Mouse (Mus musculus): ENCODE data around the gene Os9. TPM values are rescaled to one million over a fixed set of nuclear protein-coding genes. Genes with fewer than 3 reads are reported as not detected.
A peak's percentile ranks its signal among the peaks of the same experiment; 100 is the strongest.
"Not testable (repeated sequence)": the region's sequence is repeated elsewhere in the genome, so short reads cannot be mapped to it uniquely, and the experiment has no call there.

Gene Os9
- polyA plus RNA-seq, 1 experiment: 106 TPM

DNA sequence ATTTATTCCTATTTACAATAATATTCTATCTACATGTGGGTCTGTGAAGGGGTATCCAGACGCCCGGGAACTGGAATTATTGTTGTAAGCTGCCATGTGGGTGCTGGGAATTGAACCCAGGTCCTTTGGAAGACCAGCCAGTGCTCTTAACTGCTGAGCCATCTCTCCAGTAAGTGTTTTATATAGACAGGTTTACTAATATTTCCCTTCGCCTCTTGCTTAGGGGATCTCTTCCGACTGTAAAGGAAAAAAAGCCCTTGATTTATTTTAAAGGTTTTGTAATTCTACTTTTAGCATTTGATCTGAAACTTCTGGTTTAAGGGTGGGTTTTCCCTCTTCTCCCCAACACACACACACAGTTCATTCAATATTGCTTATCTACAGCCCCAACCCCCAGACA is 43.3 kb upstream of the Os9 start:
- H3K4me3 ChIP-seq (ENCODE audit: insufficient read depth, low read length): peak overlapping the region; percentile 94; the same call in 1 of the 2 replicates
- TF ChIP-seq CTCF (IDR thresholded peaks at IDR 0.05; ENCODE audit: extremely low read depth, insufficient read depth, low read length) (no peak), POLR2A (IDR thresholded peaks at IDR 0.05; ENCODE audit: extremely low read depth, insufficient read depth, low read length) (no peak)
- peaks cover 2% of the 10 kb centered on the region; the same call in 1 of the 2 replicates for H3K4me1 ChIP-seq (ENCODE audit: control insufficient read depth, insufficient read depth, low read length)
- H3K27ac ChIP-seq (ENCODE audit: insufficient read depth, low read length): no peak overlapping the region

DNA sequence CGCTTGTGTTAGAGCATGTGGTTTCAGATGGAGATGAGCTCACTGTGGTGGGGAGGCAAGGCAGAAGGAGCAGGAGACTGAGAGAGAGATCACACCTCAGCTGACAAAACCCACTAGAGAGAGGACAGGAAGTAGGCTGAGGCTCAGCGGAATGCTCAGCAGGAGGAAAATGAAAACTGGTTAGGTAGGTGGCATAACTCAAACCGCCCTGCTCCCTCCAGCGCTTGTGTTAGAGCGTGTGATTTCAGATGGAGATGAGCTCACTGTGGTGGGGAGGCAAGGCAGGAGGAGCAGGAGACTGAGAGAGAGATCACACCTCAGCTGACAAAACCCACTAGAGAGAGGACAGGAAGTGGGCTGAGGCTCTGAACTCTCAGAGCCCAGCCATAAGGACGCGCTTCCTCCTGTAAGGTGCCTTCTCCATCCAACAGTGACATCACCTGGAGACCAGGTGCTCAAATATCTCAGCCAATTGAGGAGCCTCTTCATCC is 41.9 kb upstream of the Os9 start:
- peak overlapping the region; percentile 34; the same call in 1 of the 2 replicates for H3K27ac ChIP-seq (ENCODE audit: insufficient read depth, low read length)
- not testable (repeated sequence) for H3K4me1 ChIP-seq (ENCODE audit: control insufficient read depth, insufficient read depth, low read length); H3K4me3 ChIP-seq (ENCODE audit: insufficient read depth, low read length)
- TF ChIP-seq POLR2A (IDR thresholded peaks at IDR 0.05; ENCODE audit: extremely low read depth, insufficient read depth, low read length): 0 out of 2 replicates have a peak, but pooled peaks have one; percentile 58

DNA sequence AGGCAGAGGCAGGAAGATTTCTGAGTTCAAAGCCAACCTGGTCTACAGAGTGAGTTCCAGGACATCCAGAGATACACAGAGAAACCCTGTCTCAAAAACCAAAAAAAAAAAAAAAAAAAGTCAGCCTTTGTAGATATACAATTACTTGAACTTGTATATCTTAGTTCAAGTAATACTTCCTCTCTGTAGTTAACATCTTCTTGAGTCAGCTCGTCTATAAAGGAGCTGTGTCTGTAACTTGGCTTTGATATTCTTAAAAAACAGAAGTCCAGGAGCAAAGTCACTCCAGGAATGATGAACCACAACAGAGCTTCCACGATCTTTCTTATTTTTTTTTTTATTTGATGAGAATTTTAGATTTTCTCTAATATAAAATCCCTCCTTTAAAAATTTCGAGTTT is 39.8 kb upstream of the Os9 start:
- Histone ChIP-seq H3K27ac (ENCODE audit: insufficient read depth, low read length) (no peak overlapping the region), H3K4me3 (ENCODE audit: insufficient read depth, low read length) (no peak overlapping the region), H3K4me1 (ENCODE audit: control insufficient read depth, insufficient read depth, low read length) (no peaks in the 10 kb centered on the region)
- TF ChIP-seq POLR2A (IDR thresholded peaks at IDR 0.05; ENCODE audit: extremely low read depth, insufficient read depth, low read length): no peak
- no peak for TF ChIP-seq CTCF (IDR thresholded peaks at IDR 0.05; ENCODE audit: extremely low read depth, insufficient read depth, low read length)

DNA sequence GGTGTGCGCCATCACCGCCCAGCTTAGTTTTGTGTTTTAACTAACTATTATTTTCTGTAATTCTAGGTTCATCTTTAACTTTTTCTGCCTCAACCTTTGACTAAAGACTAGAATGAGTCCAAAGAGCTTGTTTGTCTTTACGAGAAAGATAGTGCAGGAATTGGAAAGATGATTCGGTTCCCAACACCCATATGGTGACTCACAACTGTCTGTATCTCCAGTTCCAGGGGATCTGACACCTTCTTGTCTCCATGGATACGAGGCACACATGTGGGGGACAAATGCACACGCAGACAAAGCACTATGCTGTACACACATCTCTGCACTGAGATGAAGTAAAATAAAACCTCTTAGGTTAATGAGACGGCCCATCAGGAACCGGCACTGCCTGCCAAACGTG is 39.1 kb upstream of the Os9 start:
- Histone ChIP-seq H3K4me3 (ENCODE audit: insufficient read depth, low read length) (no peak overlapping the region), H3K4me1 (ENCODE audit: control insufficient read depth, insufficient read depth, low read length) (no peaks in the 10 kb centered on the region), H3K27ac (ENCODE audit: insufficient read depth, low read length) (no peak overlapping the region)
- TF ChIP-seq POLR2A (IDR thresholded peaks at IDR 0.05; ENCODE audit: extremely low read depth, insufficient read depth, low read length) (no peak), CTCF (IDR thresholded peaks at IDR 0.05; ENCODE audit: extremely low read depth, insufficient read depth, low read length) (no peak)

DNA sequence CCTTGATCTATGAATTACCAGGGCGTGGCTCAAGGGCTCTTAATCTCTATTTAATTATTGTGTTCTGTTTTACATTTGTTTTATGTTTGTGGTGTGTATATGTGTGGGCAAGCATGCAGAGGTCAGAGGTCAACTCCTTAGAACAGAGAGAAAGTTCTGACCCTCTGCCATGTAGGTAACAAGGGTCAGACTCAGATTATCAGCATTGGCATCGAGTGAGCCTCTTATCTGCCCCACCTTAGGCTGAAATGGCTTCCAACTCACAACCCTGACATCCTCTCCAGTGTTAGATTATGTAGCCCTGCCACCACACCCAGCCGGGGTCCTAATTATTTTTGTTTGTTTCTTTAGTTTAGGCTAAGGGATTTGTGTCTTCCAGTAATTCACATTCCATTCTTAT is 37.5 kb upstream of the Os9 start:
- H3K4me3 ChIP-seq (ENCODE audit: insufficient read depth, low read length): no peak overlapping the region
- H3K27ac ChIP-seq (ENCODE audit: insufficient read depth, low read length): no peak overlapping the region
- TF ChIP-seq POLR2A (IDR thresholded peaks at IDR 0.05; ENCODE audit: extremely low read depth, insufficient read depth, low read length) (no peak), CTCF (IDR thresholded peaks at IDR 0.05; ENCODE audit: extremely low read depth, insufficient read depth, low read length) (no peak)
- H3K4me1 ChIP-seq (ENCODE audit: control insufficient read depth, insufficient read depth, low read length): no peaks in the 10 kb centered on the region

DNA sequence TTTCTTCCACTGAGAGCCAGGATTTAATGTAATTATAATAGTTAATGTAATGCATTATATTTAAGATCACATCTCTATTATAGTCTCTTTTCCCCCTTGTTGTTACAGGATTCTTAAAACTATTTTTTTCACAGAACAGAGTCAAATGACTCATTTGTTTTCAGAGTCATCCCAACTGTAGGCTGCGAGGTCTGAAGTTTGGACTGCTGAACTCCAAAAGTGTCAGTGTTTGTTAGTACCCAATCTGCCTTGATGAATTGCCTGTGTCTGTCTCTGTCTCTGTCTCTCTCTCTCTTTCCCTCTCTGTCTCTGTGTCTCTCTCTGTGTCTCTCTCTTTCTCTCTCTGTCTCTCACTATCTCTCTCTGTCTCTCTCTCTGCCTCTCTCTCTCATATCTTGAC is 35.6 kb upstream of the Os9 start:
- H3K4me3 ChIP-seq (ENCODE audit: insufficient read depth, low read length): no peak overlapping the region
- TF ChIP-seq POLR2A (IDR thresholded peaks at IDR 0.05; ENCODE audit: extremely low read depth, insufficient read depth, low read length) (no peak), CTCF (IDR thresholded peaks at IDR 0.05; ENCODE audit: extremely low read depth, insufficient read depth, low read length) (no peak)
- no peaks in the 10 kb centered on the region for H3K4me1 ChIP-seq (ENCODE audit: control insufficient read depth, insufficient read depth, low read length)
- no peak overlapping the region for H3K27ac ChIP-seq (ENCODE audit: insufficient read depth, low read length)

DNA sequence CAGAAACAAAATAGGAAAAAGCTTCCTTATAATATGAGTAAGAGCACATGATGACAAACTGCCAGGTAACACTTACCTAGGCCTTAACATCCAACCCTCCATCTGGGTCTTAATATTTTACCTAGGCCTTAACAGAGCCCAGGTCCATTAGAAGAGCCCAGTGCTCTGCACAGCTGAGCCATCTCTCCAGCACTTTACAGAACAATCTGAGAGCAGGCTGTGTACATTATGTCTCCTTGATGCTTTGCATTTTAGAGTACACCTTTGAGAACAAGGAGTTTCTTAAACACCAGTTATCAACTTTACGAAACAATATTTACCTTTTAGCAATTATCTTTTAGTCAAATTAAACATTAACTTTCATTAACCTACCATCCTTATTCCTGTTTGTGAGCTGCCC is 35.2 kb upstream of the Os9 start:
- Histone ChIP-seq H3K27ac (ENCODE audit: insufficient read depth, low read length) (no peak overlapping the region), H3K4me1 (ENCODE audit: control insufficient read depth, insufficient read depth, low read length) (no peaks in the 10 kb centered on the region), H3K4me3 (ENCODE audit: insufficient read depth, low read length) (no peak overlapping the region)
- TF ChIP-seq POLR2A (IDR thresholded peaks at IDR 0.05; ENCODE audit: extremely low read depth, insufficient read depth, low read length) (no peak), CTCF (IDR thresholded peaks at IDR 0.05; ENCODE audit: extremely low read depth, insufficient read depth, low read length) (no peak)

DNA sequence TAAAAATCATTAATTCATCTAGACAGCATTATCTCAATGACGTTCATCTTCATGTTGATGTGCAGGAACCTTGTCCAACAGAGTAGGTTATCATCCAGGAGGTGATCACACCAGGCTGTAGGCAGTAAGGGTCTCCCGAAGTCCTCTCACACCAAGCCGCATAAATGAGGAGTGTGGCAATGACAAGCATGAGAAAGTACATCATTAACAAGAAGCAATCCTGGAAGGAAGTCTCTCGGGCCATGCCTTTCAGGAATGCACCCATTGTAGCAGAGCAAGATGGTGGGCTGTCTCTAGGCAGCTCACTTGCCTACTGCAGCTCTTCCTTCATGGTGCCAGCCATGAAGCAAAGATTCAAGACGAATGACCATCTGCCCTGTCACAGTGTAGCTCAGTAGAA is 33.7 kb upstream of the Os9 start:
- H3K4me3 ChIP-seq (ENCODE audit: insufficient read depth, low read length): no peak overlapping the region
- H3K27ac ChIP-seq (ENCODE audit: insufficient read depth, low read length): no peak overlapping the region
- no peaks in the 10 kb centered on the region for H3K4me1 ChIP-seq (ENCODE audit: control insufficient read depth, insufficient read depth, low read length)
- no peak for TF ChIP-seq CTCF (IDR thresholded peaks at IDR 0.05; ENCODE audit: extremely low read depth, insufficient read depth, low read length)
- no peak for TF ChIP-seq POLR2A (IDR thresholded peaks at IDR 0.05; ENCODE audit: extremely low read depth, insufficient read depth, low read length)

DNA sequence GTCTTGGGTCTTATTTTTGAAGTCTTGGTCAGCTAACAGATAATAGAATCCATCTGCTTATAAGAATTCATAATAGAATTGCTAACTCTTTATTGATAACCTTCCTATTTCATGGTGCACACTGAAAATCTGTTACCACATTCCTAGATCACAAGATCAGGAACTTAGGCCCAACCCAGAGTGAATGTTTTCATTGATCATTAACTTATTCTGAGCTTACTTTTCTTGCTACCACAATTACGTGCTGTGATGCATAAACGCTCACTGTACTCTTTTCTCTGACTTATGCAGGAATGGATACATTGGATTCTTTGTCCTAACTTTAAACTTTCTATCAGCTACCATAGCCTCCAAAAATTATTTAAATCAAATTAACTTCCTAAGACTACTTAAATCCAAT is 33.3 kb upstream of the Os9 start:
- TF ChIP-seq POLR2A (IDR thresholded peaks at IDR 0.05; ENCODE audit: extremely low read depth, insufficient read depth, low read length) (no peak), CTCF (IDR thresholded peaks at IDR 0.05; ENCODE audit: extremely low read depth, insufficient read depth, low read length) (no peak)
- Histone ChIP-seq H3K4me1 (ENCODE audit: control insufficient read depth, insufficient read depth, low read length) (no peaks in the 10 kb centered on the region), H3K27ac (ENCODE audit: insufficient read depth, low read length) (no peak overlapping the region), H3K4me3 (ENCODE audit: insufficient read depth, low read length) (no peak overlapping the region)

DNA sequence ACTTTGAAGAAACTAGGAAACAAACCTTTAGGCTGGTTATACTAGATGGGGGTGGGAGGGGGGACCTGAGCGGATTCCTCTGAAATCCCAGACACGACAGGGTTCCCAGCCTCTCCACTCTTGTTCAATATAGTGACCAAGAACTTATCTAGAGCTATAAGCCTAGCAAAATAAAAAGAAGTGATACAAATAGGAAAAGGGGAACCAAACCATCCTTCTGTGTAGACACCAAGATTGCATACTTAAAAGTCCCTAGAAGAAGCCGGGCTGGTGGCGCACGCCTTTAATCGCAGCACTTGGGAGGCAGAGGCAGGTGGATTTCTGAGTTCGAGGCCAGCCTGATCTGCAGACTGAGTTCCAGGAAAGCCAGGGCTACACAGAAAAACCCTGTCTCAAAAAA is 32.4 kb upstream of the Os9 start:
- Histone ChIP-seq H3K4me1 (ENCODE audit: control insufficient read depth, insufficient read depth, low read length) (no peaks in the 10 kb centered on the region), H3K27ac (ENCODE audit: insufficient read depth, low read length) (no peak overlapping the region), H3K4me3 (ENCODE audit: insufficient read depth, low read length) (no peak overlapping the region)
- no peak for TF ChIP-seq CTCF (IDR thresholded peaks at IDR 0.05; ENCODE audit: extremely low read depth, insufficient read depth, low read length)
- no peak for TF ChIP-seq POLR2A (IDR thresholded peaks at IDR 0.05; ENCODE audit: extremely low read depth, insufficient read depth, low read length)

DNA sequence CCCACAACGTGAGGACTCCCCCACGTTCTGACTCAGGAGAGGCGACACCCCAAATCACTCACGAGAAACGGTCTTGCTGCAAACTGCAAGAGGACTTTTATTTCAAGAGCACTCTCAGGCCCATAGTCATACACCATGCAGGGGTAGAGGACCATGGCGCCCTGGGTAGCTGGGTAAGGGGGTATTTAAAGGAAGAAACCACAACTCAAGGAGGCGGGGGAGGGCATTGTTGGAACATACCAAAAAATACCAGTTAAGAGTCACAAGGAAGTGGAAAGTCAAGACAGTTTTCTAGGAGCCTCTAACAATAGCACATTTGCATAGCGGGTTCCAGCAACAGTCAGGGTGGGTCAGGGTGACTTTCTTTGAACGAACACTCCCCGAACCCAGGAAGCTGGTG is 31.6 kb upstream of the Os9 start:
- H3K4me1 ChIP-seq (ENCODE audit: control insufficient read depth, insufficient read depth, low read length): not testable (repeated sequence)

DNA sequence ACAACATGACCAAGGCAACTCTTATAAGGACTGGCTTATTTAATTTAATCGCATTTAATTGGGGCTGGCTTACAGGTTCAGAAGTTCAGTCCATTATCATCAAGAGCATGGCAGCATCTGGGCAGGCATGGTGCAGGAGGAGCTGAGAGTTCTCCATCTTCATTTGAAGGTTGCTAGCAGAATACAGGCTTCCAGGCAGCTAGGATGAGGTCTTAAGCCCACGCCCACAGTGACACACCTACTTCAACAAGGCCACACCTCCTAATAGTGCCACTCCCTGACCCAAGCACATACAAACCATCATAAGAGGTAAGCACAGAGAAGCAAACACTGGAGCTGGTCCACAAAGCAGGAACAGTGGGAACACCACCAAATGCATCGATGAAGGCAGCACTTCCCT is 30.3 kb upstream of the Os9 start:
- not testable (repeated sequence) for H3K4me1 ChIP-seq (ENCODE audit: control insufficient read depth, insufficient read depth, low read length); H3K27ac ChIP-seq (ENCODE audit: insufficient read depth, low read length); H3K4me3 ChIP-seq (ENCODE audit: insufficient read depth, low read length)

More for the DNA sequence above, 31.6 kb upstream of the Os9 start:
- not testable (repeated sequence) for H3K27ac ChIP-seq (ENCODE audit: insufficient read depth, low read length); H3K4me3 ChIP-seq (ENCODE audit: insufficient read depth, low read length)

Measured in cortical plate, adult 2 months (tissue).